Mouse (Mus musculus): ENCODE results near the gene Nppa. TPM values are rescaled to one million over a fixed set of nuclear protein-coding genes. Genes with fewer than 3 reads are reported as not detected.

The Nppa gene
- not detected for total RNA-seq (2021)
- long read RNA-seq, experiment 1 = 0 reads
- long read RNA-seq, experiment 2 = 0 reads

- no peak for TF ChIP-seq CTCF (IDR thresholded peaks at IDR 0.05)
- H3K27ac ChIP-seq = no peak within 1 kb of the TSS
- intact Hi-C loops (cut with DNase I) = no loop called here
- no peak for DNase-seq
- H3K4me3 ChIP-seq = no peak within 1 kb of the TSS
Measured at GRCm38 (mm10) chr4:148000202-148000772, at the start of gene Nppa. Nppa (plus strand) TSS chr4:148000722.

- peak; percentile 72 for TF ChIP-seq CTCF (IDR thresholded peaks at IDR 0.05)
- Histone ChIP-seq H3K27ac (no peak overlapping the region), H3K4me3 (no peak overlapping the region)
- intact Hi-C loops (cut with DNase I) = no loop called here
- DNase-seq = no peak
Measured at GRCm38 (mm10) chr4:147953590-147953989, 46.9 kb upstream of the Nppa start.

GRCm38 (mm10) chr4:147957141-147957540 lies 43.4 kb upstream of the Nppa start:
- TF ChIP-seq CTCF (IDR thresholded peaks at IDR 0.05) = no peak
- intact Hi-C loops (cut with DNase I) = no loop called here
- no peak for DNase-seq
- Histone ChIP-seq H3K27ac (no peak overlapping the region), H3K4me3 (no peak overlapping the region)

- intact Hi-C loops (cut with DNase I) = loop anchor here (1.0 kb wide), 1 partner anchor 48 kb away; no protein-coding TSS in a partner anchor
- no peak overlapping the region for H3K27ac ChIP-seq
- peak; percentile 83 for TF ChIP-seq CTCF (IDR thresholded peaks at IDR 0.05)
- H3K4me3 ChIP-seq = no peak overlapping the region
- peak; percentile 74 for DNase-seq
Measured at GRCm38 (mm10) chr4:147959881-147960831, 40.4 kb upstream of the Nppa start.

- no peak overlapping the region for H3K4me3 ChIP-seq
- TF ChIP-seq CTCF (IDR thresholded peaks at IDR 0.05) = no peak
- peak overlapping the region; percentile 24; the same call in 1 of the 2 replicates for H3K27ac ChIP-seq
- intact Hi-C loops (cut with DNase I) = no loop called here
- DNase-seq = no peak
Measured at GRCm38 (mm10) chr4:147962781-147963180, 37.7 kb upstream of the Nppa start.

GRCm38 (mm10) chr4:147963623-147964022 lies 36.9 kb upstream of the Nppa start:
- intact Hi-C loops (cut with DNase I) = no loop called here

GRCm38 (mm10) chr4:147965712-147966111 lies 34.8 kb upstream of the Nppa start:
- DNase-seq = no peak
- Histone ChIP-seq H3K4me3 (no peak overlapping the region), H3K27ac (no peak overlapping the region)
- no peak for TF ChIP-seq CTCF (IDR thresholded peaks at IDR 0.05)
- intact Hi-C loops (cut with DNase I) = no loop called here

More at GRCm38 (mm10) chr4:147963623-147964022, 36.9 kb upstream of the Nppa start:
- Histone ChIP-seq H3K4me3 (no peak overlapping the region), H3K27ac (peak overlapping the region; percentile 31; the same call in 1 of the 2 replicates)
- no peak for TF ChIP-seq CTCF (IDR thresholded peaks at IDR 0.05)
- DNase-seq = no peak

- intact Hi-C loops (cut with DNase I) = no loop called here
- H3K27ac ChIP-seq = no peak overlapping the region
- DNase-seq = no peak
- no peak overlapping the region for H3K4me3 ChIP-seq
- no peak for TF ChIP-seq CTCF (IDR thresholded peaks at IDR 0.05)
Measured at GRCm38 (mm10) chr4:147968816-147969215, 31.7 kb upstream of the Nppa start.

GRCm38 (mm10) chr4:147969337-147969736 lies 31.2 kb upstream of the Nppa start:
- TF ChIP-seq CTCF (IDR thresholded peaks at IDR 0.05) = no peak
- Histone ChIP-seq H3K4me3 (no peak overlapping the region), H3K27ac (no peak overlapping the region)
- intact Hi-C loops (cut with DNase I) = no loop called here
- DNase-seq = no peak

- H3K4me3 ChIP-seq = no peak overlapping the region
- DNase-seq = no peak
- no peak for TF ChIP-seq CTCF (IDR thresholded peaks at IDR 0.05)
- intact Hi-C loops (cut with DNase I) = no loop called here
- H3K27ac ChIP-seq = no peak overlapping the region
Measured at GRCm38 (mm10) chr4:147976237-147976636, 24.3 kb upstream of the Nppa start.

GRCm38 (mm10) chr4:147977726-147978125 lies 22.8 kb upstream of the Nppa start:
- Histone ChIP-seq H3K27ac (no peak overlapping the region), H3K4me3 (no peak overlapping the region)
- no peak for TF ChIP-seq CTCF (IDR thresholded peaks at IDR 0.05)
- DNase-seq = no peak
- intact Hi-C loops (cut with DNase I) = no loop called here

GRCm38 (mm10) chr4:147978391-147978790 lies 22.1 kb upstream of the Nppa start:
- intact Hi-C loops (cut with DNase I) = no loop called here
- no peak overlapping the region for H3K27ac ChIP-seq
- H3K4me3 ChIP-seq = no peak overlapping the region
- DNase-seq = no peak
- no peak for TF ChIP-seq CTCF (IDR thresholded peaks at IDR 0.05)

- DNase-seq = no peak
- intact Hi-C loops (cut with DNase I) = no loop called here
- TF ChIP-seq CTCF (IDR thresholded peaks at IDR 0.05) = no peak
- no peak overlapping the region for H3K27ac ChIP-seq
- H3K4me3 ChIP-seq = no peak overlapping the region
Measured at GRCm38 (mm10) chr4:147979441-147979860, 21.1 kb upstream of the Nppa start.
